Mouse (Mus musculus) hindbrain, embryonic 15.5 days (tissue): ENCODE measurements around the gene Maml1. TPM values are rescaled to one million over a fixed set of nuclear protein-coding genes. Genes with fewer than 3 reads are reported as not detected.
A peak's percentile ranks its signal among the peaks of the same experiment; 100 is the strongest.

Experiments used
- ATAC-seq: fragments of 200-750 bp; cut with Nextera tagmentation; 2 replicates; pipeline ENCODE4 v1.8.0; 2017; ENCODE audit warnings: low read depth, moderate number of reproducible peaks, moderate TSS enrichment; ENCODE audit not compliant: low FRiP score
- H3K27ac ChIP-seq: fragments of 300-500 bp; sonication (generic); replicated peaks from 2 replicates; pipeline ENCODE4 v1.5.1; 2015; ENCODE audit warnings: mild to moderate bottlenecking, inconsistent platforms
- H3K27me3 ChIP-seq: fragments of 300-500 bp; sonication (generic); 2 replicates; pipeline ENCODE4 v1.6.1; 2015; ENCODE audit warnings: control low read depth, inconsistent platforms
- H3K36me3 ChIP-seq: fragments of 300-500 bp; sonication (generic); 2 replicates; pipeline ENCODE4 v1.6.1; 2015; ENCODE audit warnings: control low read depth, inconsistent platforms
- H3K4me1 ChIP-seq: fragments of 300-500 bp; sonication (generic); replicated peaks from 2 replicates; pipeline ENCODE4 v1.6.1; 2015; ENCODE audit warnings: control low read depth, inconsistent platforms
- H3K4me2 ChIP-seq: fragments of 300-500 bp; sonication (generic); 2 replicates; pipeline ENCODE4 v1.6.1; 2015; ENCODE audit warnings: moderate library complexity, mild to moderate bottlenecking, inconsistent platforms
- H3K4me3 ChIP-seq: fragments of 300-500 bp; sonication (generic); 2 replicates; pipeline ENCODE4 v1.5.1; 2015; ENCODE audit warnings: mild to moderate bottlenecking, inconsistent platforms
- H3K9ac ChIP-seq: fragments of 300-500 bp; sonication (generic); 2 replicates; pipeline ENCODE4 v1.6.1; 2015; ENCODE audit warnings: inconsistent platforms
- H3K9me3 ChIP-seq: fragments of 300-500 bp; sonication (generic); 2 replicates; pipeline ENCODE4 v1.6.1; 2016; ENCODE audit warnings: control low read depth, inconsistent platforms
- WGBS: fragments of 180-500 bp; shearing (Covaris S2); methylation state at CpG from one replicate; pipeline ENCODE4 v1.1.7; 2015; 5-methylcytosine and 5-hydroxymethylcytosine counted together
- polyA plus RNA-seq: library from polyadenylated mRNA; unstranded; fragments of >200 nt; fragmentation: Nextera tagmentation; extraction: Ambion mirVana; gene quantifications from 2 replicates; pipeline ENCODE4 v1.2.1, GENCODE M21; 2015

Gene Maml1
- polyA plus RNA-seq, 1 experiment from 2014 or later, result 3.2 TPM

DNA sequence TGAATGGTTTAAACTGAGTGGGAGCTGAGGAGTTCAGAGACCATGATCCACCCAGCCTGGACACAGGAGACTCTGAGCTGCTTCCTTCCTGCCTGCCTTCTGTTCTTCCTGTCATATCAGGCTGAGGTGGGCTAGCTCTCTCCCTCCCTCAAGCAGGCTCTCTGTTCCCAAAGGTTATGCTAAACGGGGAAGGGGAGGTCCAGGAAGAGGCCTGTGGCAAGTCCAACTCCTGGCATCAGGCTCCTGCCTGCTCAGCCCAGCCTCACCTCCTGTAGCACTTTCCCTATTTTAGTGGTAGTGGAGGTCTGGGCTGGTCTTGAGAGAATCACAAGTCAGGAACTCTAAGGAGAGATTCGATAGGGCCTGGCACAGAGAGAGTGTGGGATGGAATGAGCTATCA lies 65.7 kb downstream of the Maml1 start:
- Histone ChIP-seq H3K27ac (peak overlapping the region; percentile 91; the same call in 1 of the 2 replicates), H3K9me3 (no peaks in the 10 kb centered on the region), H3K36me3 (0 out of 2 replicates have a peak, but pooled peaks cover 6% of the 10 kb centered on the region), H3K4me1 (peaks cover 65% of the 10 kb centered on the region), H3K9ac (peak overlapping the region; percentile 100), H3K27me3 (no peaks in the 10 kb centered on the region), H3K4me3 (peak overlapping the region; percentile 96), H3K4me2 (peak overlapping the region; percentile 95)
- WGBS, result 39% methylated on average over 2 of the region's 2 CpGs
- no peak for ATAC-seq

DNA sequence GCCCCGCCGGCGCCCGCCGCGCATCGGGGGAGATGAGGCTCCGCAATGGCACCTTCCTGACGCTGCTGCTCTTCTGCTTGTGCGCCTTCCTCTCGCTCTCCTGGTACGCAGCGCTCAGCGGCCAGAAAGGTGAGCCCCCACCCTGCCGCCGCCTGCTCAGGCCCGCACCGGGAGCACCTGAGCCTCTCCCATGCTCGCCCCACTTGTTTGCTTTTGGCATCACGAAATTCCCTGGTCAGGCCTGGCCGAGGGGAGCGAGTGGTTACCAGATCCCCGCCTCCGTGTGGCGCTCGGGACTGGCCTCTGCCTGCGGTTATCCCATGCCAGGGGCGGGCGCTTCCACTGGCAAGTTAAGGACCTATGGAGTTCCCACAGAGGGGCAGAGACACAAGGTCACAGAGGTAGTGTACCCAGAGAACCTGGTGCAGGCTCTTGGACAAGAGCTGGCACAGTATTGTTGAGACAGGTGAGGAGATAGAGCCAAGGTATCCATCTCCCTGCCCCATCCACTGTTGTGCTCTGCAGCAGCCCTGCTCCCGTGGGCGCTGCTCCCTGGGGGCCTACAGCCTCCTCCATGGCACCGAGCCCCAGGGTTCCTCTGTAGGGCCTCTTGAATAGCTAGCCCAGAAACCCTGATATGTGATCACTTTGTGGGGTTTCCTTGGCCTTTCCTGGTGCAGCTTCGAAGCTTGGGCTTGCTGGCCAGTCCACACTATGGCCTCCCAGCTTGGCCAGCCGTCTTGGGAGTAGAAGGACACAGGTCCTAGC lies 66.3 kb downstream of the Maml1 start:
- whole genome bisulfite sequencing, result 3% methylated on average over 34 of the region's 34 CpGs
- peak; percentile 39 for ATAC-seq
- 0 out of 2 replicates have a peak, but pooled peaks cover 3% of the 10 kb centered on the region for H3K36me3 ChIP-seq
- peaks cover 61% of the 10 kb centered on the region for H3K4me1 ChIP-seq
- H3K9ac ChIP-seq, result peak overlapping the region; percentile 100
- peak overlapping the region; percentile 96 for H3K4me3 ChIP-seq
- no peaks in the 10 kb centered on the region for H3K27me3 ChIP-seq
- H3K9me3 ChIP-seq, result no peaks in the 10 kb centered on the region
- peak overlapping the region; percentile 91 for H3K27ac ChIP-seq
- H3K4me2 ChIP-seq, result peak overlapping the region; percentile 95

DNA sequence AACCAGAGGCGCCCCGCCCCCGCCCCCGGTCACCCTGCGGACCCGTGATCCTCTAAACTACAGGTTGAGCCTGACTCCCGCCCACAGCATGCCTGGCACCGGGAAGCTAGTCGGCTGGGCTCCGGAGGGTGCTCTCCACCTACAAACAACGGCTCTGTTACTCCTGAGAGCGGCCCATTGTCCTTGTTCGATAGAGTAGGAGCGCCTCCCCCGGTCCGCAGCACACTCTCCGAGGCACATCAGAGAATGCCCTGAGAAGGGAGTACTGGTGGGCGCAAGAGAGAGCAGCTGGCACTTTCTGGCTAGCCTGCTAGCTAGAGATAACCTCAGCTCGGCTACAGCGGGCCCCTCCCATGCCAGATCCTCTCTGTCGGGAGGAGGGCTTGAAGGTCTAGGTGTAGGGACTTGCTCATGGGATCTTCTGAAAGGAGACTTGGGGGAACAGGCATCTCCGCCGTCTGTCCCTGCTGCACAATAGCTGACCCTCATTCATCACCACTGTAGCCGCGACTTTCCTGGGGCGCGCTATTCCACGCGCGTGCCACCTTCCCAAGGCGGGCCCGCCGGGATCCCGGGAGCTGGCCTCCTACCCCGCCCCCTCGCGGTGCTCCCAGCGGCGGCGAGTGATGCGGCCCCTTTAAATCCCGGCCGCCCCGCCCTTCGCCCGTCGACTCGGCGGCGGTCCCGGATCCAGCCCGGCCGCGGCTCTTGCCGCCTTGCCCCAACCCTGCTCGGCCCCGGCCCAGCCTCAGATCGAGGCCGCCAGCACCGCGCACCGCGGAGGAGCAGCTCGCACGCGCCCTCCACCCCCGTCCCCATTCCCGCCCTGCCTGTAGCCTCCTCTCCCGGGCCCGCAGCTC lies 67.2 kb downstream of the Maml1 start:
- WGBS, result under 1% methylated on average over 57 of the region's 70 CpGs
- no peaks in the 10 kb centered on the region for H3K27me3 ChIP-seq
- H3K4me3 ChIP-seq, result peak overlapping the region; percentile 96
- H3K4me2 ChIP-seq, result peak overlapping the region; percentile 95
- H3K9ac ChIP-seq, result peak overlapping the region; percentile 100
- ATAC-seq, result peak; percentile 76
- no peaks in the 10 kb centered on the region for H3K9me3 ChIP-seq
- 0 out of 2 replicates have a peak, but pooled peaks cover 3% of the 10 kb centered on the region for H3K36me3 ChIP-seq
- peaks cover 58% of the 10 kb centered on the region for H3K4me1 ChIP-seq
- peak overlapping the region; percentile 91 for H3K27ac ChIP-seq

GRCm38 (mm10) chr11:50223783-50224662 lies 68.1 kb downstream of the Maml1 start:
- 2% methylated on average over 17 of the region's 17 CpGs for WGBS
- H3K9me3 ChIP-seq, result no peaks in the 10 kb centered on the region

GRCm38 (mm10) chr11:50222559-50223276 lies 69.4 kb downstream of the Maml1 start:
- no peaks in the 10 kb centered on the region for H3K27me3 ChIP-seq
- H3K4me2 ChIP-seq, result peak overlapping the region; percentile 95
- no peak overlapping the region for H3K9ac ChIP-seq
- 0 out of 2 replicates have a peak, but pooled peaks cover under 1% of the 10 kb centered on the region for H3K36me3 ChIP-seq
- H3K9me3 ChIP-seq, result no peaks in the 10 kb centered on the region
- H3K4me3 ChIP-seq, result peak overlapping the region; percentile 9; the same call in 1 of the 2 replicates
- no peak for ATAC-seq
- H3K4me1 ChIP-seq, result peaks cover 48% of the 10 kb centered on the region
- 47% methylated on average over 7 of the region's 7 CpGs for WGBS
- 0 out of 2 replicates have a peak overlapping the region, but pooled peaks have one; percentile 22 for H3K27ac ChIP-seq

More at GRCm38 (mm10) chr11:50223783-50224662, 68.1 kb downstream of the Maml1 start:
- peak overlapping the region; percentile 96 for H3K4me3 ChIP-seq
- peaks cover 51% of the 10 kb centered on the region for H3K4me1 ChIP-seq
- 0 out of 2 replicates have a peak, but pooled peaks cover 3% of the 10 kb centered on the region for H3K36me3 ChIP-seq
- H3K9ac ChIP-seq, result peak overlapping the region; percentile 100
- H3K27me3 ChIP-seq, result no peaks in the 10 kb centered on the region
- peak overlapping the region; percentile 91 for H3K27ac ChIP-seq
- ATAC-seq, result peak; percentile 13
- H3K4me2 ChIP-seq, result peak overlapping the region; percentile 95

DNA sequence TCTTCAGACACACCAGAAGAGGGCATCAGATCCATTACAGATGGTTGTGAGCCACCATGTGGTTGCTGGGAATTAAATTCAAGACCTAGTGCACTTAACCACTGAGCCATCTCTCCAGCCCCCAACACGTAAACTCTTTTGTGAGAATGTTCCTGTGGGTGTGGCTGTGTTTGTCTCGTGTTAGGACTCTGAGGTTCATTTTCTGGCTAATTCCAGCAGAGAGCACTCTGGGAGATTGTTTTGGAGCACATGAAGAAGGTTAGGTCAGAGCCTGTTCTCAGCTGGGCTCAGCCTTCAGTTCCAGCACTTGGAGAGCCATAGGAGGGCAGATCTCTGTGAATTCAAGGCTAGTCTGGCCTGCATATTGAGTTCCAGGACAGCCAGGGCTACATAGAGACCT lies 72.3 kb downstream of the Maml1 start:
- WGBS, result 53% methylated on average over 2 of the region's 2 CpGs
- ATAC-seq, result no peak

DNA sequence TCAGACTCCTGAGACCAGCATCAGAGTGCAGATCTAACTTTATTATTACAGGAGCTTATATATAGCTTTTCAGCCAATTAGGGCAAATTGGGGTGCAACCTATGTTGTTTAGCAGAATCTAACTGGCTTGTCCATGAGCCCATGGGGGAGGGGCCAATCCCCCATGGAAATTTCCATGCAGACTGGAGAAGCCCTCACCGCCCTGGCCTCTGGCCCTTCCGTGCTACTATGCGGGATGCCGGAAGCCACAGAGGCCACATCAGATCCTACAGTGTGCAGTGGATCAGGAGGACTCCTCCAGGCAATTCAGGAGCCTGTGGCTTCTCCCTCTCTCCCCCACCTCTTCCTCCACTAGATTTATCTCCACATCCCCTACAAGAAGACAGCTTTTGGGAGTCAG lies 74.3 kb downstream of the Maml1 start:
- no peak overlapping the region for H3K4me2 ChIP-seq
- H3K27ac ChIP-seq, result no peak overlapping the region
- H3K9me3 ChIP-seq, result no peaks in the 10 kb centered on the region
- H3K9ac ChIP-seq, result no peak overlapping the region
- no peaks in the 10 kb centered on the region for H3K36me3 ChIP-seq
- peaks cover 29% of the 10 kb centered on the region for H3K4me1 ChIP-seq
- WGBS, result 60% methylated on average over 4 of the region's 4 CpGs
- H3K27me3 ChIP-seq, result no peaks in the 10 kb centered on the region
- no peak for ATAC-seq
- no peak overlapping the region for H3K4me3 ChIP-seq

More for the DNA sequence above, 72.3 kb downstream of the Maml1 start:
- peaks cover 38% of the 10 kb centered on the region for H3K4me1 ChIP-seq
- H3K27ac ChIP-seq, result no peak overlapping the region
- no peak overlapping the region for H3K9ac ChIP-seq
- no peaks in the 10 kb centered on the region for H3K27me3 ChIP-seq
- no peak overlapping the region for H3K4me2 ChIP-seq
- no peak overlapping the region for H3K4me3 ChIP-seq
- H3K9me3 ChIP-seq, result no peaks in the 10 kb centered on the region
- H3K36me3 ChIP-seq, result no peaks in the 10 kb centered on the region

GRCm38 (mm10) chr11:50216724-50217366 lies 75.3 kb downstream of the Maml1 start:
- H3K9ac ChIP-seq, result no peak overlapping the region
- 84% methylated on average over 4 of the region's 4 CpGs for WGBS
- no peak overlapping the region for H3K4me3 ChIP-seq
- H3K27me3 ChIP-seq, result no peaks in the 10 kb centered on the region
- H3K36me3 ChIP-seq, result no peaks in the 10 kb centered on the region
- H3K4me1 ChIP-seq, result peaks cover 26% of the 10 kb centered on the region; the same call in 1 of the 2 replicates
- H3K9me3 ChIP-seq, result no peaks in the 10 kb centered on the region
- H3K27ac ChIP-seq, result no peak overlapping the region
- H3K4me2 ChIP-seq, result no peak overlapping the region
- no peak for ATAC-seq

- peaks cover 35% of the 10 kb centered on the region; the same call in 1 of the 2 replicates for H3K4me1 ChIP-seq
- H3K36me3 ChIP-seq, result no peaks in the 10 kb centered on the region
- ATAC-seq, result no peak
- WGBS, result 31% methylated on average over 9 of the region's 9 CpGs
- H3K4me3 ChIP-seq, result no peak overlapping the region
- H3K27ac ChIP-seq, result peak overlapping the region; percentile 36; the same call in 1 of the 2 replicates
- H3K4me2 ChIP-seq, result peak overlapping the region; percentile 26; the same call in 1 of the 2 replicates
- no peaks in the 10 kb centered on the region for H3K9me3 ChIP-seq
- H3K27me3 ChIP-seq, result no peaks in the 10 kb centered on the region
- no peak overlapping the region for H3K9ac ChIP-seq
Measured at GRCm38 (mm10) chr11:50215633-50216032, 76.5 kb downstream of the Maml1 start.

GRCm38 (mm10) chr11:50214631-50215030 lies 77.5 kb downstream of the Maml1 start:
- Histone ChIP-seq H3K4me3 (no peak overlapping the region), H3K9ac (no peak overlapping the region), H3K4me1 (peaks cover 35% of the 10 kb centered on the region; the same call in 1 of the 2 replicates), H3K27ac (no peak overlapping the region), H3K36me3 (no peaks in the 10 kb centered on the region), H3K27me3 (no peaks in the 10 kb centered on the region), H3K9me3 (no peaks in the 10 kb centered on the region), H3K4me2 (no peak overlapping the region)
- WGBS, result 92% methylated on average over 6 of the region's 6 CpGs
- ATAC-seq, result no peak
